Mouse (Mus musculus): ENCODE measurements around the gene Aldh18a1.

Gene Aldh18a1

DNA sequence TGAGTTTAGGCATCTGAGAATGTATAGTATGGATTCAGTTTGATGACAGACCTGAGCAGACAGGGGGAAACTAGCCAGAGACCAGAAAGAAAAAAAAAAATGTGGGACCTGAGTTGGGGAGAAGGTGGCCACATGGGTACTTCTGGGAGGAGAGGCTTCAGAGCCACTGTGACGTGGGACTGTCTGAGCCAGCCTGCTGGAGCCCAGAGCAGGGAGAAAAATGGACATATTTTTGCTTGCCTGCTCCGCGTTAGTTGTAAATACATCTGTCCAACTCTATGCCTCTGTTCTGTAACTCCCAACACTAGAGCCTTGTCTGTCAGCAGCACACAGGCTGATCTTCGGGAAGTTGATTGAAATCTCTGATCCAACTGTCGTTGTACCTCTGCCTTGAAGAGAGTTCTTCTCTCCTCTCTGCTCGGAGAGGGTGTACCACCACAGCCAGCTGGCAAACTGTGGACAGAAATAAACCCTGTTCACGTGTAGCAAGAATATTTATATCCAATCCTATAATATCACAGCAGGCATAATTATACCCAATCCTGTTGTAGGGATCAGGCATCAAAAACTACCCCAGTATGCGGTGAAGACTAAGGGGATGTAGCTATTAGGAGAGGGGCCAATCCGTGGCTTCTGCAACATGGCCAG lies 61.8 kb downstream of the Aldh18a1 start:
- no peak for DNase-seq (ENCODE audit: low spot score)

DNA sequence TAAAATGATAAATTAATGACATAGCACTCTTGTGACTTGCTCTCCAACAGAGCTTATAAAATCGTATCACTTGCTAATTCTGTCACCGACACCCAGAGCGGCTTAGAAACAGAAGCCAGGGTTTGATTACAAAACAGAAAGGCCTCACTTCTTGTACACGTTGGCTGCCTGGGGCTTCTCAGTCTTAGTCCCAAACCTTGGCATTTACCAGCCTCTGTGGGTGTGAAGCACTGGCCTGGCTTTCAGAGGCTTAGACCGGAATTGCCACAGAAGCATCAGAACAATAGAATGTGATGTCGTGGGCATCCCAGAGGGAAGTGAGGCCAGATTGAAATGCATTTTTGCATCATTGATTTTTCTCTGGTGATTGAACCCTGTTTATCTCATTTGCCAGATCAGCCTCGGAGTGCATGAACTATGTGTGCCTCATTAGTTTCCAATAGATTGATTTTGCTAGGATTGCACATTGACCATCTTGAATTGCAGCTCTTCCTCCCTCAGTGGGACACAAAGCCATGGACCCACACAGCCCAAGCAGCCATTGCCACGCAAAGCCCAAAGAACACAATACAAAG lies 64.7 kb downstream of the Aldh18a1 start:
- DNase-seq (ENCODE audit: low spot score): no peak

DNA sequence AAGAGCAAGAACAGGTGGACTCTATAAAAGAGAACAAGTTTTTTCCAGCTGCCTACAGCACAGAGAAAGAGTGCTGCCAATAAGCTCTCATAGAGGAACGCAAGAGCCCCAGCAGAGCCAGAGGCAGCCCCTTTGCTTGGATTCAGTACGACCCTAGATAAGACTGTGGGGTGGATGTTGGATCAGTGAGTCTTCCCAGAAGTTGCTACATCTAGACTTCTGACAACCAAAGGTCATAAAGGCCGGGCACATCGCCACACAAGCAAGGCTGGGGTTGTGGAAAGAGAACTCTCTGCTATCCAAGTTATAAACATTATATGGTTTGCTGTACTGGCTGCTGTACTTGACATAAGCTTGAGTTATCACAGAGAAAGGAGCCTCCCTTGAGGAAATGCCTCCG lies 67.9 kb downstream of the Aldh18a1 start:
- no peak for DNase-seq (ENCODE audit: low spot score)

GRCm38 (mm10) chr19:40518706-40519105 lies 69.6 kb downstream of the Aldh18a1 start:
- DNase-seq (ENCODE audit: low spot score): no peak

- no peak for DNase-seq (ENCODE audit: low spot score)
Measured at GRCm38 (mm10) chr19:40515596-40515995, 72.7 kb downstream of the Aldh18a1 start.

DNA sequence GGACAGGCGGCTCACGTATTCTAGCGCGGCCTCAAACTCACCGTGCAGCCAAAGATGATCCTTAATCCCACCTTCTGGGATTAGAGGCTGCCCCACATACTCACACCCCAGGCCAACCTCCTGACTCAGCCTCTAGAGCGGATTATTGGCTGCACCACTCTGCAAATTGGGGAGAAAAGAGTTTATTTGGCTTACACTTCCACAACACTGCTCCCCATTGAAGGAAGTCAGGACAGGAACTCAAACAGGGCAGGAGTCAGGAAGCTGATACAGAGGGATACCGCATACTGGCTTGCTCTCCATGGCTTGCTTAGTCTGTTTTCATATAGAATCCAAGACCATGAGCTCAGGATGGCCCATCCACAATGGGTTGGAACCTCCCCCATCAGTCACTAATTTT lies 73.9 kb downstream of the Aldh18a1 start:
- no peak for DNase-seq (ENCODE audit: low spot score)

GRCm38 (mm10) chr19:40513632-40514078 lies 74.6 kb downstream of the Aldh18a1 start, which contains the start of gene Sorbs1:
Gene Sorbs1 (minus strand): TSS chr19:40513779.
- DNase-seq (ENCODE audit: low spot score): peak; percentile 93

DNA sequence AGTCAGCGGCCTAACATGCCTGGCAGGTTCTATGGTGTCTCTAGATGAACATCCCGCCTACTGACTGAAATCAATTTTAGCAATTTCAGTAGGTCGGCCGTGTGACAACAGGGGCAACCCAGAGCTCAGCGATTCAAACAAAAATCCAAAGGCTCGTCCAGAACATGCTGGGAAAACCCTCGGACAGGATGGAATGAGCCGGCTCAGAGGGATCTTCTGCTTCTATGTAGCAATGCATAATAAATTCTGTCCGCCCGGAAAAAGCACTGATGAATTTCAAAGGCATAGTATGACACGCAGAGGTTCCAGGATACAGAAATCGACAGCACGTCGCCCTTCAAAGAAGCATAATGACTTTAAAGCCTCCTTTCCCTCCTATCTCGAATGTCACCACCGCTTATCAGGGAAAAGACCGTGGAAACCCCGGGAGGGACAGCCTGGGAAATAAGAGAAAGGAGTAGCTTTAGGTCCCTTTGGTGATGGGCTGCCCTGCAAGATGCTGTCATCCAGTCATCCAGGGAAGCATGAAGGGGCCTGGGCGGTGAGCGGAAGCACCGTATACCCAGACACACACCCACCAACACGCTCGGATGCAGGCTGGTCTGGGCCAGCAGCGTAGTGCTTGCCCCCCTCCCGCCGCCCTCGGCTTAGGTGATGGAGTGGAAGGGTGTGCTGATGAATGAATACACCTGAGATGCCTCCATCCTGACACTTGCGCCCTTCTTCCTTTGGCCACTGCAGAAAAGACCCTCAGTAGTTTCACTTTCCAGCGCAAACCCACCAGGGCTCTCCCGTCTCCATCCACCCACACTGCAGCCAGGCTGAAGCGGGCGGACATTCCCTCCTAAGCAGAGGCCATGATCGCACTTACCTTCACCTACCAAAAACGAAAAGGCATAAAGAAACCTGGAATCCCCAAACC lies 75.5 kb downstream of the Aldh18a1 start:
- DNase-seq (ENCODE audit: low spot score): no peak

- no peak for DNase-seq (ENCODE audit: low spot score)
Measured at GRCm38 (mm10) chr19:40511679-40512309, 76.5 kb downstream of the Aldh18a1 start.

- no peak for DNase-seq (ENCODE audit: low spot score)
Measured at GRCm38 (mm10) chr19:40511100-40511439, 77.2 kb downstream of the Aldh18a1 start.

DNA sequence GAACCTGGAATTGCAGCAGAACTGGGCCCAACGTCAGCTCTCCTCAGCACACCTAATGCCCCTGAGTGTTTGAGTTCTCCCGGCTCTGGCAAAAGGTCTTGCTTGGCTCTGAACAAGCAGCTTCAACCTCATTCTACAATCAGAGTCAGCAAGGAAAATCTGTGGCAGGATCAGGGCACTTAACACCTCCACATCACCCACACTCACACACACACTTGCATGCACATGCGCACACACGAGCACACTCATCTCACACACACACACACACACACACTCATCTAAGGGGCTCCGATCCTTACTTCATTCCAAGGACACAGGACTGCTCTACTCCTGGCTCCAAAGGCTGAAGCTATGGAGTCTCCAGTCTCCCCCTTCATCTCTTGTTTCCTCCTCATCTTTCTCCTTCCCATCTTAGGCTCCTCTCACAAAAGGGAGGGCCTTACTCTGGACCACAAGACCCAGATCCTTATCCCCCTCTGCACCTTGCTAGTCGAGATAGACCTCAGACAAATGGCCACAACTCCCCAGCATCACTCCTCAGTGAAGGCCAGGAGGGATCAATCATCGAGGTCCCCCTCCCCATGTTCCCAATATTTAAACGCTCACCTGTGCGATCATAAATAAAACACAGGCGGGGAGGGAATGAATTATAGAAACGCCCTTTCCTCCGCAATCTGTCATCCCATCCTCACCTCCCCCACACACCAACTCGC lies 77.7 kb downstream of the Aldh18a1 start:
- no peak for DNase-seq (ENCODE audit: low spot score)

DNA sequence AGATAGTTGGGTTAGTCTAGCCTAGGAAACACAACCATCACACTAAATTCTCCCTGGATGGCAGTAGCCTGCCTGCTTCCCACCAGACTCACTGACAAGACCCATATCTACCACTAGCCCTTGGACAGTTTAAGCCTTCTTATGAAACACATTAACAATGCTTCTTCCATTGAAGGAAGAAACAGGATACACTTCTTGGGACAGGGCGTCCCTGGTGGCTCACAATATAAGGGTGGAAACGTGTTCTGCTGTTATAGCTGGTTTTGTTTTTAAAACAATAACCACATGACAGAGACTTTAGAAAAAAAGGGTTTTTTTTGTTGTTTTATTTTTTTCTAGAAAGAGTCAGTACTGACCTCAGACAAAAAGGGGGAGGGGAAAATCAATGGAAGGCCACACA lies 79.0 kb downstream of the Aldh18a1 start:
- no peak for DNase-seq (ENCODE audit: low spot score)

GRCm38 (mm10) chr19:40508851-40509250 lies 79.4 kb downstream of the Aldh18a1 start:
- no peak for DNase-seq (ENCODE audit: low spot score)

GRCm38 (mm10) chr19:40506965-40507364 lies 81.3 kb downstream of the Aldh18a1 start:
- no peak for DNase-seq (ENCODE audit: low spot score)

DNA sequence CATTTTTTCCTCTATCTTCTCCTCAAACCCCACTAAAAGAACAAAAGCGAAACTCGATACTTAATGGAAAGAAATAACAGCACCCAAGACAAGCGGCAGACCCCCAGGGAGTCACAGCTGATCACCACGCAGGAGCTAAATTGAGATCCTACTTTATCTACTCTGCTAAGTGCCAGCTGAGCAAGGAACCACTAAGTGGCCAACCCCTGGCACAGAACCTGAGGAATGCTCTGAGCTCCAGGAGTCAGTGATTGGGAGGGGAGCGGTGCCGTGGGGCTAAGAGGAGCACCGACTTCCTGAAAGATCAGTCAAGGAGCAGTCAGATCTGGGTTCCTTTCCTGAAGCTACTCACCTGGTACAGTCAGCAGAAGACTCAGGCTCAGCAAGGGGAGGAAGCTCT lies 83.9 kb downstream of the Aldh18a1 start:
- no peak for DNase-seq (ENCODE audit: low spot score)

Data from left cerebral cortex, adult 11 months (tissue).